Mouse (Mus musculus): Measurements from ENCODE around the gene Slc2a6.

Gene Slc2a6

GRCm38 (mm10) chr2:27027618-27028436 is at the start of gene Slc2a6:
Gene Slc2a6, minus strand, starts transcription at chr2:27027998.
- POLR2A ChIA-PET: interaction anchor here in 3 of 4 experiments (0.5 to 2.8 kb wide), 23 partner anchors 9 to 952 kb away, joined by 3 to 19 read pairs (median 3); partner anchors contain the start of gene Surf6 (in 2 of the 3)
- CTCF ChIA-PET: interaction anchor here (0.6 to 5.7 kb wide), 16 partner anchors 10 to 788 kb away, joined by 3 to 35 read pairs (median 6); no protein-coding TSS in a partner anchor

GRCm38 (mm10) chr2:27075485-27075884 is 47.7 kb upstream of the Slc2a6 start:
- CTCF ChIA-PET: interaction anchor here in 2 of 4 experiments (0.7 to 2.2 kb wide), 4 partner anchors 32 to 162 kb away, joined by 3 to 10 read pairs (median 4); no protein-coding TSS in a partner anchor
- POLR2A ChIA-PET: no interaction called here

- CTCF ChIA-PET: interaction anchor here in 2 of 4 experiments (1.5 to 2.2 kb wide), 2 partner anchors 162 to 163 kb away, joined by 4 to 10 read pairs; no protein-coding TSS in a partner anchor
- POLR2A ChIA-PET: no interaction called here
Observed at GRCm38 (mm10) chr2:27074804-27075203, 47.0 kb upstream of the Slc2a6 start.

- POLR2A ChIA-PET: no interaction called here
- CTCF ChIA-PET: interaction anchor here in 1 of 4 experiments (1.0 kb wide), 1 partner anchor 56 kb away, joined by 4 read pairs; no protein-coding TSS in a partner anchor
Observed at GRCm38 (mm10) chr2:27073407-27073806, 45.6 kb upstream of the Slc2a6 start.

- ChIA-PET CTCF (interaction anchor here in 1 of 4 experiments (1.0 kb wide), 1 partner anchor 28 kb away, joined by 8 read pairs; no protein-coding TSS in a partner anchor), POLR2A (no interaction called here)
Observed at GRCm38 (mm10) chr2:27071978-27072377, 44.2 kb upstream of the Slc2a6 start, which contains the start of gene Mymk. Gene Mymk, minus strand, starts transcription at chr2:27072179.

- POLR2A ChIA-PET: interaction anchor here in 1 of 4 experiments (0.7 kb wide), 1 partner anchor 22 kb away, joined by 3 read pairs; no protein-coding TSS in a partner anchor
- CTCF ChIA-PET: interaction anchor here in 1 of 4 experiments (1.0 kb wide), 1 partner anchor 27 kb away, joined by 8 read pairs; no protein-coding TSS in a partner anchor
Observed at GRCm38 (mm10) chr2:27071137-27071536, 43.3 kb upstream of the Slc2a6 start.

GRCm38 (mm10) chr2:27070247-27070813 is 42.5 kb upstream of the Slc2a6 start:
- ChIA-PET POLR2A (no interaction called here), CTCF (interaction anchor here in 1 of 4 experiments (0.6 kb wide), 1 partner anchor 32 kb away, joined by 6 read pairs; no protein-coding TSS in a partner anchor)

- ChIA-PET CTCF (interaction anchor here in 1 of 4 experiments (0.6 kb wide), 1 partner anchor 31 kb away, joined by 6 read pairs; no protein-coding TSS in a partner anchor), POLR2A (no interaction called here)
Observed at GRCm38 (mm10) chr2:27069646-27070045, 41.8 kb upstream of the Slc2a6 start.

- CTCF ChIA-PET: no interaction called here
- POLR2A ChIA-PET: interaction anchor here in 2 of 4 experiments (0.6 to 1.1 kb wide), 2 partner anchors 59 to 103 kb away, joined by 3 read pairs; no protein-coding TSS in a partner anchor
Observed at GRCm38 (mm10) chr2:27067996-27068395, 40.2 kb upstream of the Slc2a6 start.

- ChIA-PET POLR2A (no interaction called here), CTCF (no interaction called here)
Observed at GRCm38 (mm10) chr2:27067124-27067523, 39.3 kb upstream of the Slc2a6 start.

- ChIA-PET POLR2A (no interaction called here), CTCF (no interaction called here)
Observed at GRCm38 (mm10) chr2:27059187-27059586, 31.4 kb upstream of the Slc2a6 start.

- POLR2A ChIA-PET: no interaction called here
- CTCF ChIA-PET: no interaction called here
Observed at GRCm38 (mm10) chr2:27058751-27059150, 31.0 kb upstream of the Slc2a6 start.

- ChIA-PET POLR2A (interaction anchor here in 1 of 4 experiments (0.7 kb wide), 1 partner anchor 811 kb away, joined by 3 read pairs; no protein-coding TSS in a partner anchor), CTCF (no interaction called here)
Observed at GRCm38 (mm10) chr2:27058251-27058650, 30.5 kb upstream of the Slc2a6 start.

- POLR2A ChIA-PET: interaction anchor here in 1 of 4 experiments (0.6 kb wide), 1 partner anchor 1300 kb away, joined by 3 read pairs; no protein-coding TSS in a partner anchor
- CTCF ChIA-PET: interaction anchor here in 3 of 4 experiments (0.6 to 2.2 kb wide), 3 partner anchors 10 to 187 kb away, joined by 4 to 7 read pairs (median 7); no protein-coding TSS in a partner anchor
Observed at GRCm38 (mm10) chr2:27049408-27049807, 21.6 kb upstream of the Slc2a6 start.

- ChIA-PET POLR2A (no interaction called here), CTCF (interaction anchor here in 3 of 4 experiments (0.6 to 1.3 kb wide), 7 partner anchors 79 to 392 kb away, joined by 3 to 4 read pairs (median 3); no protein-coding TSS in a partner anchor)
Observed at GRCm38 (mm10) chr2:27045979-27046770, 18.4 kb upstream of the Slc2a6 start.

- CTCF ChIA-PET: interaction anchor here in 3 of 4 experiments (1.2 to 8.7 kb wide), 6 partner anchors 27 to 383 kb away, joined by 3 to 99 read pairs (median 7); partner anchors contain the start of gene Vav2 (in 1 of the 3)
- POLR2A ChIA-PET: interaction anchor here in 2 of 4 experiments (0.9 to 1.6 kb wide), 3 partner anchors 27 to 408 kb away, joined by 3 to 4 read pairs (median 4); no protein-coding TSS in a partner anchor
Observed at GRCm38 (mm10) chr2:27044641-27045040, 16.8 kb upstream of the Slc2a6 start.

- POLR2A ChIA-PET: interaction anchor here in 1 of 4 experiments (1.0 to 1.6 kb wide), 3 partner anchors 26 to 440 kb away, joined by 3 to 4 read pairs (median 4); partner anchors contain the start of gene Agpat2
Observed at GRCm38 (mm10) chr2:27044166-27044565, 16.4 kb upstream of the Slc2a6 start.

GRCm38 (mm10) chr2:27043461-27043860 is 15.7 kb upstream of the Slc2a6 start:
- ChIA-PET CTCF (interaction anchor here (0.6 to 8.7 kb wide), 31 partner anchors 10 to 1221 kb away, joined by 3 to 99 read pairs (median 3); partner anchors contain the start of genes Sardh (in 2 of the 4), Slc2a6 (in 2 of the 4), Brd3os (in 1 of the 4) and Mymk (in 1 of the 4)), POLR2A (interaction anchor here in 1 of 4 experiments (1.0 to 1.6 kb wide), 4 partner anchors 16 to 439 kb away, joined by 3 to 4 read pairs (median 4); partner anchors contain the start of genes Agpat2 and Slc2a6)

More at GRCm38 (mm10) chr2:27044166-27044565, 16.4 kb upstream of the Slc2a6 start:
- CTCF ChIA-PET: interaction anchor here (0.6 to 8.7 kb wide), 26 partner anchors 11 to 398 kb away, joined by 3 to 99 read pairs (median 3); partner anchors contain the start of genes Sardh (in 2 of the 4), Brd3os (in 1 of the 4), Mymk (in 1 of the 4) and Slc2a6 (in 1 of the 4)
